16 mouse cellular contexts compared by ENCODE assay signal in genomic region chr14:60843596-60843995, GRCm38 (mm10).
"Had no signal": no experiment of that assay in that cellular context is flagged by ENCODE, and none has a peak within 500 bp of the region (broad histone marks: within the 10 kb centered on the region; RNA-seq: fewer than 3 reads in every experiment).

No protein-coding gene starts in this region.

- H3K27ac ChIP-seq: liver, embryonic 13.5 days; liver, embryonic 15.5 days; midbrain, embryonic 12.5 days; midbrain, embryonic 15.5 days; neural tube, embryonic 12.5 days; stomach, embryonic 15.5 days; stomach, postnatal 0 days had no signal

- H3K4me1 ChIP-seq: liver, embryonic 15.5 days; neural tube, embryonic 12.5 days had no signal

- DNase-seq: liver; liver, embryonic 13.5 days; liver, postnatal 0 days; lung, embryonic 14.5 days; right cerebral cortex, postnatal 14 days; thymus, adult 2 months; thymus, postnatal 25 days; thymus, postnatal 4 days had no signal

- H3K36me3 ChIP-seq: midbrain, embryonic 12.5 days; midbrain, embryonic 15.5 days; stomach, embryonic 15.5 days had no signal

- ATAC-seq: liver, postnatal 0 days; midbrain, embryonic 15.5 days had no signal

- H3K4me2 ChIP-seq: liver, embryonic 11.5 days; liver, embryonic 13.5 days; liver, embryonic 15.5 days; lung, embryonic 14.5 days; midbrain, embryonic 12.5 days; midbrain, embryonic 15.5 days; neural tube, embryonic 12.5 days; stomach, embryonic 15.5 days had no signal

- H3K27me3 ChIP-seq: liver, embryonic 13.5 days; liver, embryonic 15.5 days; midbrain, embryonic 12.5 days; midbrain, embryonic 15.5 days; neural tube, embryonic 12.5 days; stomach, embryonic 15.5 days had no signal

- H3K9me3 ChIP-seq: liver, embryonic 13.5 days; liver, embryonic 15.5 days; midbrain, embryonic 10.5 days; midbrain, embryonic 12.5 days; midbrain, embryonic 15.5 days; neural tube, embryonic 12.5 days; stomach, embryonic 15.5 days had no signal

- H3K4me3 ChIP-seq: liver, embryonic 13.5 days; liver, embryonic 15.5 days; midbrain, embryonic 10.5 days; midbrain, embryonic 12.5 days; midbrain, embryonic 15.5 days; neural tube, embryonic 12.5 days; stomach, embryonic 15.5 days had no signal

- H3K9ac ChIP-seq: liver, embryonic 13.5 days; liver, embryonic 15.5 days; liver, postnatal 0 days; lung, embryonic 14.5 days; midbrain, embryonic 12.5 days; midbrain, embryonic 15.5 days; neural tube, embryonic 12.5 days; stomach, embryonic 15.5 days had no signal
